Mouse (Mus musculus) midbrain, postnatal 0 days (tissue): ENCODE data around the gene Rmdn3. TPM values are rescaled to one million over a fixed set of nuclear protein-coding genes. Genes with fewer than 3 reads are reported as not detected.
A peak's percentile ranks its signal among the peaks of the same experiment; 100 is the strongest.

Experiments
- ATAC-seq: fragments of 200-750 bp; cut with Nextera tagmentation; 2 replicates; pipeline ENCODE4 v1.8.0; 2017; ENCODE audit warnings: moderate number of reproducible peaks, mild to moderate bottlenecking, moderate TSS enrichment, moderate library complexity; ENCODE audit not compliant: low FRiP score
- DNase-seq: peaks from one replicate; pipeline ENCODE4 v3.0.0-alpha.2; 2015; ENCODE audit warnings: low spot score
- H3K27ac ChIP-seq: fragments of 300-500 bp; sonication (generic); 2 replicates; pipeline ENCODE4 v1.5.1; 2014; ENCODE audit warnings: low read depth, mild to moderate bottlenecking, low read length, mixed read lengths
- H3K27me3 ChIP-seq: fragments of 300-500 bp; sonication (generic); 2 replicates; pipeline ENCODE4 v1.6.1; 2014; ENCODE audit warnings: low read length, control low read depth, mixed read lengths; ENCODE audit not compliant: insufficient read depth
- H3K36me3 ChIP-seq: fragments of 300-500 bp; sonication (generic); 2 replicates; pipeline ENCODE4 v1.6.1; 2014; ENCODE audit warnings: low read length, control low read depth, mixed read lengths; ENCODE audit not compliant: insufficient read depth
- H3K4me1 ChIP-seq: fragments of 300-500 bp; sonication (generic); 2 replicates; pipeline ENCODE4 v1.6.1; 2014; ENCODE audit warnings: mild to moderate bottlenecking, control low read depth, antibody characterized with exemption, low read length, mixed read lengths; ENCODE audit not compliant: insufficient read depth
- H3K4me2 ChIP-seq: fragments of 300-500 bp; sonication (generic); 2 replicates; pipeline ENCODE4 v1.6.1; 2014; ENCODE audit warnings: low read depth, mild to moderate bottlenecking, low read length, mixed read lengths; ENCODE audit not compliant: poor library complexity, severe bottlenecking
- H3K4me3 ChIP-seq: fragments of 300-500 bp; sonication (generic); 2 replicates; pipeline ENCODE4 v1.5.1; 2014; ENCODE audit warnings: low read depth, mild to moderate bottlenecking, low read length, moderate library complexity
- H3K9ac ChIP-seq: fragments of 300-500 bp; sonication (generic); replicated peaks from 2 replicates; pipeline ENCODE4 v1.6.1; 2014; ENCODE audit warnings: mild to moderate bottlenecking, low read length, moderate library complexity, mixed read lengths; ENCODE audit not compliant: poor library complexity, severe bottlenecking
- H3K9me3 ChIP-seq: fragments of 300-500 bp; sonication (generic); 2 replicates; pipeline ENCODE4 v1.6.1; 2016; ENCODE audit warnings: low read length, control low read depth
- CTCF ChIP-seq: IDR thresholded peaks from 2 replicates; pipeline ENCODE4 v1.5.1; 2016; ENCODE audit warnings: antibody characterized with exemption, mild to moderate bottlenecking
- WGBS: fragments of 180-500 bp; shearing (Covaris S2); extraction: QIAGEN DNeasy Blood & Tissue Kit; methylation state at CpG from one replicate; pipeline ENCODE4 v1.1.7; 2014; 5-methylcytosine and 5-hydroxymethylcytosine counted together
- polyA plus RNA-seq: library from polyadenylated mRNA; unstranded; fragments of >200 nt; fragmentation: Nextera tagmentation; extraction: Ambion mirVana; gene quantifications from 2 replicates; pipeline ENCODE4 v1.2.1, GENCODE M21; 2015
- total RNA-seq: library from RNA; depleted of rRNA; stranded (reverse); fragments of >200 nt; gene quantifications from 2 replicates; pipeline ENCODE4 v1.2.3, GENCODE M21; 2014; rRNA removed

The Rmdn3 gene
- total and polyA plus RNA-seq, 2 experiments from 2014 or later: 34.8 to 43.1 TPM

DNA sequence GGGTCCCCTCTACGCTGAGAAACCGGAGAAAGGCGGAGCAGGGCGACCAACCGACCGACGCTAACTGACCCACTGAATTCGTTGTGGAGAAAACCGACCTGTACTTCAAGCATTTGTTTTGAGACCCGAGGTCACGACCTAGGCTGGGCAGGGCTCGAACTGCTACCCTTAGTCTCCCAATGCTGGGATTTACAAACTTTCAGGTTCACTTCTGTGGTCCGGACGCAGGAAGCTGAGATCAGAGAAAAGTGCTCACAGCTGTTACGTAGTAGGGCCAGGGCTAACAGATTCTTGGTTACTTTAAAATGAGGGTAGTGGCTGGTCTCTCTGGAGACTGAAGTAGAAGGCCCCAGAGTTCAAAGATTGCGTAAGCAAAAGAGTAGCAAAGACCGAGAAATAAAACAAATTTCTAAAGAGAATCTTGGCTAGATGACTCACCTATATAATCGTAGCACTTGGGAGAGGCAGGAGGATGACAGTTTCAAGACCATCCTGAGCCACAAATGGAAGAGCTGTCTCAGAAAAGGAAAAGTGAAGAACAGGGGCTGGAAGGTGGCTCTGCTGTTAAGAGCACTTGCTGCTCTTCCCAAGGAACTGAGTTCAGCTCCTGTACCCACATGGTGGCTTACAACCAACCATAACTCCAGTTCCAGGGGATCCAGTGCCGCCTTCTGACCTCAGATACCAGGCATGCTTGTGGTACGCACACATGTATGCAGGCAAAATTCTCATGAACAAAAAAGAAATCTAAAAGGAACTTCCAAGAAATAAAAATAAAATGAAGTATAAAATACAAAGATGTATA is 43.5 kb downstream of the Rmdn3 start:
- Histone ChIP-seq H3K4me1 (no peaks in the 10 kb centered on the region), H3K4me3 (peak overlapping the region; percentile 65), H3K4me2 (peak overlapping the region; percentile 99), H3K9me3 (no peaks in the 10 kb centered on the region), H3K27me3 (no peaks in the 10 kb centered on the region), H3K9ac (peak overlapping the region; percentile 62; the same call in 1 of the 2 replicates), H3K36me3 (no peaks in the 10 kb centered on the region), H3K27ac (no peak overlapping the region)
- ATAC-seq (0 out of 2 replicates have a peak, but pooled peaks have one; percentile 3), DNase-seq (no peak)
- WGBS: 14% methylated on average over 20 of the region's 20 CpGs
- TF ChIP-seq CTCF: no peak

DNA sequence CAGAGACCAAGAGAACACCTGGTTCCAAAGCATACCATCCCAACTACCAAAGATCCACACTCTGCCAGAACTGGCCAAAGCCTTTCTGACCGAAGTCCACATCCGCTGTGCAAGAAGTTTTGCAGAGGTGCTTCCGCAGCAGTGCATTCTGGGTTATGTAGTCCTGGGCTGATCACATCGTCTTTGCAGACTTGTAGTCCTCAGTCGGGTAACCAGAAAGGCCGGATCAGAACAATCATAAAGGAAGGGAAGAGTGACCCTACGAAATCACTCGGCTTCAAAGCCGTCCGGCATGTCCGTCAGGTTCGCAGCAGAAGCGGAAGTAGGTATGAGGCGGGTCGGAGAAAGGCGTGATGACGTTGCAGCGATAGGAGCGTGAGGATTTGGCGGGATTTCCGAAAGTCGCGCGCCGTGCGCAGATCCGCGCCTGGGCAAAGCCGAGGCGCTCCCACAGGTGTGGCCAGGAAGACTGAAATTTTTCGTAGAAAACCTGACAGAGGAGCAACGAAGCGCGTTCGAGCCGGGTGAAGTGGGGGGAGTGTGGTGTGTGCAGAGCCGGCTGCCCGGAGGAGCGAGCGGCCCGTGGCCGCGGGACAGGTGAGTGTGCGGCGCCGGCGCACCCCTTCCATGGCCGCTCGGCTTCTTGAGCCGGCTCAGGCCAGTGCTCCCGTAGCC is 44.3 kb downstream of the Rmdn3 start, which contains the start of gene Rad51:
TSS of gene Rad51 (plus strand) at position 356 of the 675 bp plus-strand sequence.
- Histone ChIP-seq H3K27me3 (no peaks in the 10 kb centered on the region), H3K27ac (peak within 1 kb of the TSS; percentile 77), H3K4me2 (peak within 1 kb of the TSS; percentile 99), H3K4me3 (peak within 1 kb of the TSS; percentile 65), H3K36me3 (no peaks in the 10 kb centered on the region), H3K4me1 (no peaks in the 10 kb centered on the region), H3K9ac (peak within 1 kb of the TSS; percentile 62), H3K9me3 (no peaks in the 10 kb centered on the region)
- peak; percentile 93 for ATAC-seq
- no peak; the same call in 1 of the 2 replicates for TF ChIP-seq CTCF
- under 1% methylated on average over 45 of the region's 51 CpGs for WGBS
- peak; percentile 92 for DNase-seq

DNA sequence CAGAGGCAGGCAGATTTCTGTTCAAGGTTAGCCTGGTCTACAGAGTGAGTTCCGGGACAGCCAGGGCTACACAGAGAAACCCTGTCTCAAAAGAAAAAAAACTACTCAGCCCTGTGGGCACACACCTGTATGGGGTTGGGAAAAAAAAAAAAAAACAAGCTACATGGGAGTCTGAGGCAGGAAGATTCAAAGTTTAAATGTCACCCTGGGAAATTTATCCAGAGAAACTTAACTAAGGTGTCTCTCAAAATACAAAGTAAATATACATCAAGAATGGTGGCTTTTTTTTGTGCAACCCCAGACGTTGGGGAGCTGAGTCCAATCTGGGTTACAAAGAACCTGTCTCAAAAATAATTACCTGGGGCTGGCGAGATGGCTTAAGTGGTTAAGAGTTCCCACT is 45.8 kb downstream of the Rmdn3 start:
- ATAC-seq (no peak), DNase-seq (no peak)
- Histone ChIP-seq H3K27me3 (no peaks in the 10 kb centered on the region), H3K9ac (no peak overlapping the region), H3K9me3 (no peaks in the 10 kb centered on the region), H3K4me1 (no peaks in the 10 kb centered on the region), H3K27ac (no peak overlapping the region), H3K4me2 (no peak overlapping the region), H3K4me3 (no peak overlapping the region), H3K36me3 (no peaks in the 10 kb centered on the region)
- 92% methylated on average over 3 of the region's 3 CpGs for WGBS
- no peak for TF ChIP-seq CTCF

- 79% methylated on average over 4 of the region's 4 CpGs for WGBS
- Histone ChIP-seq H3K4me2 (no peak overlapping the region), H3K4me3 (no peak overlapping the region), H3K36me3 (no peaks in the 10 kb centered on the region), H3K4me1 (no peaks in the 10 kb centered on the region), H3K9ac (no peak overlapping the region), H3K9me3 (no peaks in the 10 kb centered on the region), H3K27ac (no peak overlapping the region), H3K27me3 (no peaks in the 10 kb centered on the region)
- TF ChIP-seq CTCF: no peak
- no peak for ATAC-seq
- no peak for DNase-seq
Observed at GRCm38 (mm10) chr2:119108554-119108953, 48.3 kb downstream of the Rmdn3 start.

GRCm38 (mm10) chr2:119106583-119106982 is 50.3 kb downstream of the Rmdn3 start:
- H3K4me3 ChIP-seq: no peak overlapping the region
- no peaks in the 10 kb centered on the region for H3K27me3 ChIP-seq
- no peak for TF ChIP-seq CTCF
- H3K9ac ChIP-seq: no peak overlapping the region
- no peak overlapping the region for H3K4me2 ChIP-seq
- H3K27ac ChIP-seq: no peak overlapping the region
- H3K4me1 ChIP-seq: no peaks in the 10 kb centered on the region
- H3K9me3 ChIP-seq: no peaks in the 10 kb centered on the region
- ATAC-seq (no peak), DNase-seq (no peak)
- 85% methylated on average over 5 of the region's 5 CpGs for WGBS
- H3K36me3 ChIP-seq: no peaks in the 10 kb centered on the region

- H3K9me3 ChIP-seq: no peaks in the 10 kb centered on the region
- no peaks in the 10 kb centered on the region for H3K4me1 ChIP-seq
- H3K27me3 ChIP-seq: no peaks in the 10 kb centered on the region
- no peak for ATAC-seq
- no peaks in the 10 kb centered on the region for H3K36me3 ChIP-seq
- no peak for TF ChIP-seq CTCF
- no peak overlapping the region for H3K4me2 ChIP-seq
- H3K27ac ChIP-seq: no peak overlapping the region
- no peak overlapping the region for H3K4me3 ChIP-seq
- H3K9ac ChIP-seq: no peak overlapping the region
- DNase-seq: no peak
Observed at GRCm38 (mm10) chr2:119101552-119101951, 55.3 kb downstream of the Rmdn3 start.

Other genes with a start within 250 kb of the Rmdn3 start
- 4.9 TPM in 2 replicates for gene Chst14, start 230.5 kb downstream of the Rmdn3 start, total RNA-seq
- gene Chst14, start 230.5 kb downstream of the Rmdn3 start, polyA plus RNA-seq: 3.0 and 3.1 TPM in 2 replicates
- 26.5 and 44.7 TPM in 2 replicates for gene Ccdc32, start 127.6 kb downstream of the Rmdn3 start, total RNA-seq
- 49.4 and 51.8 TPM in 2 replicates for gene Ccdc32, start 127.6 kb downstream of the Rmdn3 start, polyA plus RNA-seq
- 10.1 and 10.2 TPM in 2 replicates for gene Rpusd2, start 122.2 kb downstream of the Rmdn3 start, total RNA-seq
- 2.9 and 3.2 TPM in 2 replicates for gene Rpusd2, start 122.2 kb downstream of the Rmdn3 start, polyA plus RNA-seq
- 1.5 and 2.3 TPM in 2 replicates for gene Knl1, start 109.9 kb downstream of the Rmdn3 start, total RNA-seq
- 1.9 and 3.7 TPM in 2 replicates for gene Knl1, start 109.9 kb downstream of the Rmdn3 start, polyA plus RNA-seq
- gene Rad51, start 44.2 kb downstream of the Rmdn3 start, total RNA-seq: 0.22 and 0.66 TPM in 2 replicates
- 3.9 and 5.9 TPM in 2 replicates for gene Rad51, start 44.2 kb downstream of the Rmdn3 start, polyA plus RNA-seq
- 11.0 and 15.9 TPM in 2 replicates for gene Gchfr, start 10.7 kb upstream of the Rmdn3 start, total RNA-seq
- gene Gchfr, start 10.7 kb upstream of the Rmdn3 start, polyA plus RNA-seq: 9.9 and 12.0 TPM in 2 replicates
- gene Gm14137, start 17.5 kb upstream of the Rmdn3 start, total RNA-seq: 0.05 TPM in 1 of 2 replicates, not detected in the other
- gene Gm14137, start 17.5 kb upstream of the Rmdn3 start, polyA plus RNA-seq: 0.32 and 0.47 TPM in 2 replicates
- gene Zfyve19, start 51.6 kb upstream of the Rmdn3 start, total RNA-seq: 30.5 and 44.0 TPM in 2 replicates
- 52.0 and 57.3 TPM in 2 replicates for gene Zfyve19, start 51.6 kb upstream of the Rmdn3 start, polyA plus RNA-seq
- 22.1 and 24.5 TPM in 2 replicates for gene Dnajc17, start 51.8 kb upstream of the Rmdn3 start, total RNA-seq
- 24.5 and 25.9 TPM in 2 replicates for gene Dnajc17, start 51.8 kb upstream of the Rmdn3 start, polyA plus RNA-seq
- gene Ppp1r14d, start 72.9 kb upstream of the Rmdn3 start, total RNA-seq: not detected in 2 replicates
- not detected in 2 replicates for gene Ppp1r14d, start 72.9 kb upstream of the Rmdn3 start, polyA plus RNA-seq
- gene Spint1, start 80.3 kb upstream of the Rmdn3 start, total RNA-seq: 1.3 and 1.9 TPM in 2 replicates
- gene Spint1, start 80.3 kb upstream of the Rmdn3 start, polyA plus RNA-seq: 0.93 and 1.1 TPM in 2 replicates
- 24.5 and 32.7 TPM in 2 replicates for gene Rhov, start 114.2 kb upstream of the Rmdn3 start, total RNA-seq
- 37.7 and 43.7 TPM in 2 replicates for gene Rhov, start 114.2 kb upstream of the Rmdn3 start, polyA plus RNA-seq
- gene Vps18, start 131.7 kb upstream of the Rmdn3 start, total RNA-seq: 30.1 and 36.9 TPM in 2 replicates
- 21.4 and 21.6 TPM in 2 replicates for gene Vps18, start 131.7 kb upstream of the Rmdn3 start, polyA plus RNA-seq
- 3.9 TPM in 2 replicates for gene Dll4, start 168.8 kb upstream of the Rmdn3 start, total RNA-seq
- 2.3 and 2.6 TPM in 2 replicates for gene Dll4, start 168.8 kb upstream of the Rmdn3 start, polyA plus RNA-seq
- gene Chac1, start 194.2 kb upstream of the Rmdn3 start, total RNA-seq: 9.5 and 18.7 TPM in 2 replicates
- 10.2 and 13.5 TPM in 2 replicates for gene Chac1, start 194.2 kb upstream of the Rmdn3 start, polyA plus RNA-seq